Mouse (Mus musculus): ENCODE results near the gene Twnk. TPM values are rescaled to one million over a fixed set of nuclear protein-coding genes. Genes with fewer than 3 reads are reported as not detected.

The Twnk gene
- polyA plus RNA-seq, 1 experiment from 2014 or later: 16.5 TPM

- no peak overlapping the region for H3K4me2 ChIP-seq (ENCODE audit: low read depth)
- no peak overlapping the region for H3K27ac ChIP-seq (ENCODE audit: low read depth, low read length)
- no peak overlapping the region for H3K4me3 ChIP-seq (ENCODE audit: low read depth, low read length)
- DNase-seq (ENCODE audit: low spot score) (no peak), ATAC-seq (ENCODE audit: insufficient read depth, low FRiP score, low TSS enrichment) (no peak)
- peaks cover 10% of the 10 kb centered on the region for H3K4me1 ChIP-seq (ENCODE audit: control insufficient read depth, insufficient read depth, low read length)
- H3K27me3 ChIP-seq (ENCODE audit: control insufficient read depth, insufficient read depth, low read length): no peaks in the 10 kb centered on the region
- H3K9me3 ChIP-seq (ENCODE audit: control insufficient read depth, low read length): no peaks in the 10 kb centered on the region
- no peaks in the 10 kb centered on the region for H3K36me3 ChIP-seq (ENCODE audit: control insufficient read depth, insufficient read depth, low read length)
- no peak overlapping the region for H3K9ac ChIP-seq (ENCODE audit: low read length)
- 45% methylated on average over 7 of the region's 7 CpGs for WGBS
Observed at GRCm38 (mm10) chr19:44992246-44992645, 13.2 kb upstream of the Twnk start.

DNA sequence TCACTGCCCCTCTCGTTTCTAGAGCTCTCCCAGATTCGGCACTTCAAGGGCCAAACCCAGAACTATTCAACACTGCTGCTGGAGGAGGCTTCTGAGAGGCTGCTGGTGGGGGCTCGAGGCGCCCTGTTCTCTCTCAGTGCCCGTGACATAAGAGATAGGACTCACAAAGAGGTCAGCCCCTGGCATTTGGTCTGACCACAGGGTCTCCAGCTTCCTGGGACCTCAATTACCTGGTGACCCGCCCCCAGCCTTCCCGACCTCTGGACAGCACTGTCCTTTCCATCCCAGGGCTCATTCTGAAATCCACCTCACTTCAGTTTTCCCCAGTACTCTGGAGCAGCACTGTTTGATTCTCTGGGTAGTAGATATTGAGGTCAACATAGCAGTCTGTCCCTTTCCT lies 12.8 kb upstream of the Twnk start:
- Histone ChIP-seq H3K27ac (ENCODE audit: low read depth, low read length) (no peak overlapping the region), H3K4me1 (ENCODE audit: control insufficient read depth, insufficient read depth, low read length) (peaks cover 10% of the 10 kb centered on the region), H3K9ac (ENCODE audit: low read length) (no peak overlapping the region), H3K4me3 (ENCODE audit: low read depth, low read length) (no peak overlapping the region), H3K36me3 (ENCODE audit: control insufficient read depth, insufficient read depth, low read length) (no peaks in the 10 kb centered on the region), H3K9me3 (ENCODE audit: control insufficient read depth, low read length) (no peaks in the 10 kb centered on the region), H3K27me3 (ENCODE audit: control insufficient read depth, insufficient read depth, low read length) (no peaks in the 10 kb centered on the region), H3K4me2 (ENCODE audit: low read depth) (no peak overlapping the region)
- DNase-seq (ENCODE audit: low spot score): no peak
- no peak for ATAC-seq (ENCODE audit: insufficient read depth, low FRiP score, low TSS enrichment)
- WGBS: 51% methylated on average over 7 of the region's 7 CpGs

DNA sequence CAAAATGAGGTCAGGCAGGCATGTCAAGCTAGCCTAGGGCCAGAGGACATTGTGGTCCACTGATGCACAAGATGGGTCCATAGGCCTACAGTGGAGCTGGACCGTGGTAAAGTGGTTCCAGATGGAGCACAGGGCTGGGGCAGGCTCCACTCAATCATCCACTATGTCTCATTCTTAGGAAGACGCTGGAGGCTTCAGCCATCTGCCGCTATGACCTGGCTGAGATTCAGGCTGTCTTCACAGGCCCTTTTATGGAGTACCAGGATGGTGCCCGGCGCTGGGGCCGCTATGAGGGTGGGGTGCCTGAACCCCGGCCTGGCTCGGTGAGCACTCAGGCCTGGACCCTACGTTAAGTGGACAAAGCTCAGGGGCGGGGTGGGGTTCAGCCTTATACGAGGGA lies 7.7 kb upstream of the Twnk start:
- Histone ChIP-seq H3K27ac (ENCODE audit: low read depth, low read length) (no peak overlapping the region), H3K4me1 (ENCODE audit: control insufficient read depth, insufficient read depth, low read length) (no peaks in the 10 kb centered on the region), H3K27me3 (ENCODE audit: control insufficient read depth, insufficient read depth, low read length) (no peaks in the 10 kb centered on the region), H3K9ac (ENCODE audit: low read length) (no peak overlapping the region), H3K4me3 (ENCODE audit: low read depth, low read length) (no peak overlapping the region), H3K4me2 (ENCODE audit: low read depth) (no peak overlapping the region), H3K9me3 (ENCODE audit: control insufficient read depth, low read length) (no peaks in the 10 kb centered on the region), H3K36me3 (ENCODE audit: control insufficient read depth, insufficient read depth, low read length) (0 out of 2 replicates have a peak, but pooled peaks cover 2% of the 10 kb centered on the region)
- DNase-seq (ENCODE audit: low spot score) (no peak), ATAC-seq (ENCODE audit: insufficient read depth, low FRiP score, low TSS enrichment) (no peak)
- WGBS: 76% methylated on average over 11 of the region's 11 CpGs

- no peak for DNase-seq (ENCODE audit: low spot score)
- WGBS: 87% methylated on average over 8 of the region's 8 CpGs
- no peak for ATAC-seq (ENCODE audit: insufficient read depth, low FRiP score, low TSS enrichment)
- Histone ChIP-seq H3K27me3 (ENCODE audit: control insufficient read depth, insufficient read depth, low read length) (no peaks in the 10 kb centered on the region), H3K27ac (ENCODE audit: low read depth, low read length) (no peak overlapping the region), H3K4me1 (ENCODE audit: control insufficient read depth, insufficient read depth, low read length) (no peaks in the 10 kb centered on the region), H3K9me3 (ENCODE audit: control insufficient read depth, low read length) (no peaks in the 10 kb centered on the region), H3K9ac (ENCODE audit: low read length) (no peak overlapping the region), H3K4me2 (ENCODE audit: low read depth) (no peak overlapping the region), H3K36me3 (ENCODE audit: control insufficient read depth, insufficient read depth, low read length) (0 out of 2 replicates have a peak, but pooled peaks cover 2% of the 10 kb centered on the region), H3K4me3 (ENCODE audit: low read depth, low read length) (no peak overlapping the region)
Observed at GRCm38 (mm10) chr19:44999647-45000046, 5.8 kb upstream of the Twnk start.

DNA sequence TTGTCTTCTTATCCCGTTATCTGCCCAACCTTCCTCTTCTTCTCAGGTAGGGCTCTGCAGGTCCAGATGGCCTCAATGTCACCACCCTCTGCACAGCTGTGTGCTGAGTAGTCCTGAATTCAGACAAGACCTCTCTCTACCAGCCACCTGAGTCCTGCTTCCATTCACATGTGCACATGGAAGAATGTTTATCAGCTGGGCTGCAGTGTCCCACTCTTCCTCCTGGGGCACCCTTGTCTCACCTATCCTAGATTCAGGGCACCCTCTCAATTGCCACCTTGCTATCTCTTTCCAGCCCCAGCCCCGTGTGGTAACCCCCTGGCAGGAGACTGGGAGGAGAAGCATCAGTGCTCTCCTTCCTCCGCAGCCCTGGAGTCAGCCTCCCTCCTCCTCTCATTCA lies 3.2 kb upstream of the Twnk start:
- 74% methylated on average over 3 of the region's 3 CpGs for WGBS
- ATAC-seq (ENCODE audit: insufficient read depth, low FRiP score, low TSS enrichment): no peak
- H3K9me3 ChIP-seq (ENCODE audit: control insufficient read depth, low read length): no peaks in the 10 kb centered on the region
- no peak overlapping the region for H3K27ac ChIP-seq (ENCODE audit: low read depth, low read length)
- no peak overlapping the region for H3K9ac ChIP-seq (ENCODE audit: low read length)
- 0 out of 2 replicates have a peak, but pooled peaks cover 2% of the 10 kb centered on the region for H3K36me3 ChIP-seq (ENCODE audit: control insufficient read depth, insufficient read depth, low read length)
- H3K27me3 ChIP-seq (ENCODE audit: control insufficient read depth, insufficient read depth, low read length): no peaks in the 10 kb centered on the region
- no peak overlapping the region for H3K4me2 ChIP-seq (ENCODE audit: low read depth)
- peaks cover 3% of the 10 kb centered on the region; the same call in 1 of the 2 replicates for H3K4me1 ChIP-seq (ENCODE audit: control insufficient read depth, insufficient read depth, low read length)
- no peak for DNase-seq (ENCODE audit: low spot score)
- H3K4me3 ChIP-seq (ENCODE audit: low read depth, low read length): no peak overlapping the region

DNA sequence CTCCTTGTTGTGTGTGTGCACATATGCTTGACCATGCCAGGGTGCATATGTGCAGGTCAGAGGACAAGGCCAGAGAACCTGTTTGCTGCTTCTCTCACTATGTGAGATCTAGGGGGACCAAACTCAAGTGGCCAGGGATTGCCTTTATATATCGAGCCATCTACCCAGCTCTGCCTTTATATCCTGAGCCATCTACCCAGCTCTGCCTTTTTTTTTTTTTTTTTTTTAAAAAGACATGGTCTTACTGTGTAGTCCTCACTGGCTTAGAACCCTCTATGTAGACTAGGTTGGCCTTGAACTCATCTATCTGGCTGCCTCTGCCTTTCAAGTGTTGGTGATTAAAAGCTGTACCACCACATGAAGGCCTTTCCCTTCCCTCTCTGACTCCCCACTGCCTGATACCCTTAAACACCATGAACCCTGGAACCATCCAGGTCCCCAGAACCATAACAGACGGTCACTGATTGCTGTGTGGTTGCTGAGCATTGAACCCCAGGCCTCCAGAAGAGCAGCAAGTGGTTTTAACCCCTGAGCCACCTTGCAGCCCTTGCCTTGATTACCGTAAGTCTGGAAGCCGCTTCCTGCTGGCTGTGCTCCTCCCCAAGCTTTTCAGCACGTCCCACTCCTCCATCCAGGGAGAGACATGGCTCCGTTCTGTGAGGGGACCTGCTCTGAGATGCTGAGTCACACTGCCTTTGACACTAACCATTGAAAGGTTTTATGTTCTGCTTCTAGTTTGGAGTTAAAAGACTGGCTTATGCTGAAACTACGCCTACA lies 1.5 kb upstream of the Twnk start:
- WGBS: 86% methylated on average over 7 of the region's 7 CpGs
- 0 out of 2 replicates have a peak, but pooled peaks cover 2% of the 10 kb centered on the region for H3K36me3 ChIP-seq (ENCODE audit: control insufficient read depth, insufficient read depth, low read length)

DNA sequence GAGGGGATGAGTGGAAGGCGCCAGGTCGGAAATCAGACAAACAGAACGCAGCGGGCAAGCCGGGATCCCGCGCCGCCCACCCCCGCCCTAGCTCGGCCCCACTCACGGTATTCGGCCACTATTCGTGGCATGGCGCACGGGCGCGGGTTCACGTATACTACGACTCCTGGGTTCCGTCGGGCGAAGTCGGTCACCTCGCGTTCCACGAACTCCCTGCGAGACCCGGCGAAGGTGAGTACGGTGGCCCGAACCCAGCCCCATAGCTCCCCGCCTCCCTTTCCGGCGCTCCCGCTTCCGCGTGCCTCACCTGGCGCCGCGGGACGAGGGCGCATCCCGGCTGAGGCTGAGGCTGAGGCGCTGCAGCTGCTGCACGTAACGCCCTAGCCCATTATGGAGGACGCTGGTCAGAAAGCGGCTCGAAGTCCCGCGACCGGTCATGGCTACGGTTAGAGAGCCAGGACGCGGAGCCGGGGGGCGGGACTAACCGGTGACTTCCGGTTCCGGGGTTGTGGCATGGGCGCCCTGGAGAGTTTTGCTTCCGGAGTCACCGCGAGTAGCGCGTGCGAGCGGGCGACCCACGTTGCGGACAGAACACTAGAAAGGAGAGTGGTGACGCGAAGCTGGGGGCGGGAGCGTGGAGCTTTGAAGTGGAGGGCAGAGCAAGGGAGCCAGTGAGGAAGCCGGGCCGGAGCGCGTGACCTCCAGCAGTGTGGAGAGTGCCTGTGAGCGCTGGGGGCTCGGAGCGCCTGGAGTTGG lies 672 bp downstream of the Twnk start, which contains the start of gene Mrpl43:
Gene Mrpl43 (minus strand): TSS at position 486 of the 756 bp plus-strand sequence.
- Histone ChIP-seq H3K9me3 (ENCODE audit: control insufficient read depth, low read length) (no peaks in the 10 kb centered on the region), H3K27me3 (ENCODE audit: control insufficient read depth, insufficient read depth, low read length) (no peaks in the 10 kb centered on the region), H3K27ac (ENCODE audit: low read depth, low read length) (peak within 1 kb of the TSS; percentile 49; the same call in 1 of the 2 replicates), H3K36me3 (ENCODE audit: control insufficient read depth, insufficient read depth, low read length) (peaks cover 2% of the 10 kb centered on the region; the same call in 1 of the 2 replicates), H3K4me3 (ENCODE audit: low read depth, low read length) (peak within 1 kb of the TSS; percentile 98), H3K4me2 (ENCODE audit: low read depth) (peak within 1 kb of the TSS; percentile 95), H3K4me1 (ENCODE audit: control insufficient read depth, insufficient read depth, low read length) (peaks cover 3% of the 10 kb centered on the region; the same call in 1 of the 2 replicates), H3K9ac (ENCODE audit: low read length) (peak within 1 kb of the TSS; percentile 85)
- DNase-seq (ENCODE audit: low spot score): peak; percentile 93
- ATAC-seq (ENCODE audit: insufficient read depth, low FRiP score, low TSS enrichment): peak; percentile 89
- under 1% methylated on average over 81 of the region's 82 CpGs for WGBS

More for the DNA sequence above, 1.5 kb upstream of the Twnk start:
- no peaks in the 10 kb centered on the region for H3K27me3 ChIP-seq (ENCODE audit: control insufficient read depth, insufficient read depth, low read length)
- ATAC-seq (ENCODE audit: insufficient read depth, low FRiP score, low TSS enrichment): no peak
- no peaks in the 10 kb centered on the region for H3K9me3 ChIP-seq (ENCODE audit: control insufficient read depth, low read length)
- no peak overlapping the region for H3K4me3 ChIP-seq (ENCODE audit: low read depth, low read length)
- H3K9ac ChIP-seq (ENCODE audit: low read length): no peak overlapping the region
- H3K27ac ChIP-seq (ENCODE audit: low read depth, low read length): no peak overlapping the region
- peaks cover 3% of the 10 kb centered on the region; the same call in 1 of the 2 replicates for H3K4me1 ChIP-seq (ENCODE audit: control insufficient read depth, insufficient read depth, low read length)
- DNase-seq (ENCODE audit: low spot score): no peak
- no peak overlapping the region for H3K4me2 ChIP-seq (ENCODE audit: low read depth)

GRCm38 (mm10) chr19:45007021-45007420 lies 1.6 kb downstream of the Twnk start:
- DNase-seq (ENCODE audit: low spot score) (no peak), ATAC-seq (ENCODE audit: insufficient read depth, low FRiP score, low TSS enrichment) (no peak)
- Histone ChIP-seq H3K4me3 (ENCODE audit: low read depth, low read length) (peak overlapping the region; percentile 98), H3K9me3 (ENCODE audit: control insufficient read depth, low read length) (no peaks in the 10 kb centered on the region), H3K27me3 (ENCODE audit: control insufficient read depth, insufficient read depth, low read length) (no peaks in the 10 kb centered on the region), H3K9ac (ENCODE audit: low read length) (peak overlapping the region; percentile 85), H3K4me1 (ENCODE audit: control insufficient read depth, insufficient read depth, low read length) (peaks cover 3% of the 10 kb centered on the region; the same call in 1 of the 2 replicates), H3K4me2 (ENCODE audit: low read depth) (peak overlapping the region; percentile 95), H3K27ac (ENCODE audit: low read depth, low read length) (no peak overlapping the region), H3K36me3 (ENCODE audit: control insufficient read depth, insufficient read depth, low read length) (peaks cover 2% of the 10 kb centered on the region; the same call in 1 of the 2 replicates)
- WGBS: 45% methylated on average over 17 of the region's 17 CpGs

All from neural tube, embryonic 11.5 days (tissue).